Mouse (Mus musculus): ENCODE results near the gene Cd63. TPM values are rescaled to one million over a fixed set of nuclear protein-coding genes. Genes with fewer than 3 reads are reported as not detected.

Gene Cd63
- polyA plus RNA-seq (2014; fragmentation: Nextera tagmentation; extraction: Ambion mirVana): 558 and 572 TPM in 2 replicates

DNA sequence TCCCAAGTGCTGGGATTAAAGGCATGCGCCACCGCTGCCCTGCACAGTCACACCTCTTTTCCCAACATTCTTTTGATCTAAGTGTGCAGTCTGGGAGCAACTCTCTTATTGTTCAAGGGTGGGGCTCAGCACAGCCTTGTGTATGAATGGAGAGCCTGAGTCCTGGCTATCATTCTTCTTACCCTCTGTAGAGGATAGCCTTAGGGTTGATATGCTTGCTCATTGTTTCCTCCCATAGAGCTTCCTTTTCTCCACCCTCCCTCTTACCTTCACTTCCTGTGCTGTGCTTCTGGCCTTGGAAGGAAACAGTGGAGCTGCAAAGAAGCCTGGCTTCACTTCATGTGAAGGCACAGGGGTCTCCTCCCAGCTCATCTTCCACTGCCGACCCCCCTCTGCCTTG, at the start of gene Cd63:
Gene Cd63 (plus strand): TSS at position 292 of the 400 bp plus-strand sequence.
- DNase-seq (ENCODE audit: low spot score): no peak
- H3K27ac ChIP-seq (ENCODE audit: low read depth): no peak within 1 kb of the TSS
- H3K27me3 ChIP-seq (replicated peaks; ENCODE audit: control insufficient read depth, insufficient read depth, low read length): peaks cover 16% of the 10 kb centered on the region
- H3K4me1 ChIP-seq (replicated peaks; ENCODE audit: control insufficient read depth, insufficient read depth, low read length): peaks cover 4% of the 10 kb centered on the region; the same call in 1 of the 2 replicates
- 76% methylated on average over 3 of the region's 3 CpGs for WGBS
- no peaks in the 10 kb centered on the region for H3K9me3 ChIP-seq (ENCODE audit: control insufficient read depth, low read length)
- no peak within 1 kb of the TSS for H3K4me2 ChIP-seq (ENCODE audit: low read length)
- H3K4me3 ChIP-seq (ENCODE audit: low read depth, low read length): no peak within 1 kb of the TSS
- H3K36me3 ChIP-seq (ENCODE audit: control insufficient read depth, insufficient read depth, low read length): no peaks in the 10 kb centered on the region
- H3K9ac ChIP-seq (ENCODE audit: low read length): no peak within 1 kb of the TSS
- no peak for ATAC-seq (replicated peaks; ENCODE audit: low FRiP score, low TSS enrichment, low read depth)

DNA sequence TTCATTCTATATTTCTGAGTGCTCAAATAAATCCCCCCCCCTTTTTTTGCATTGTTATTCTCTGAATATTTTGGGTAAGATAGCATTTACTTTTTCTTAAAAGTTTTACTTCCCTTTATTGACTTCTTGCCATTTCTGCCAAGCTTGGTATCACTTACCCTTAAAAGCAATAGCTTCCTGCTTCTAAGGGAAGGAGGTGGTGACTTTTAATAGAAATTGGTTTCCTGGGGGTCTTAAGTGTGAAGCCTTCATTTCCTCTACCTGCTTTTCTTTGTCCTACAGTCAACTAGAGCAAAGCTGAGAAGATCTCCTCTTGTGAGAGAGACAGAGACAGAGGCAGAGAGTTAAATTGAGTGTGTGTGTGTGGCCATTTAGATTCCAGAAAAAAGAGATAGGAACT, 39.6 kb upstream of the Cd63 start:
- H3K9ac ChIP-seq (ENCODE audit: low read length): no peak overlapping the region
- no peak overlapping the region for H3K4me3 ChIP-seq (ENCODE audit: low read depth, low read length)
- no peaks in the 10 kb centered on the region for H3K27me3 ChIP-seq (replicated peaks; ENCODE audit: control insufficient read depth, insufficient read depth, low read length)
- ATAC-seq (replicated peaks; ENCODE audit: low FRiP score, low TSS enrichment, low read depth) (no peak), DNase-seq (ENCODE audit: low spot score) (no peak)
- H3K27ac ChIP-seq (ENCODE audit: low read depth): no peak overlapping the region
- no peak overlapping the region for H3K4me2 ChIP-seq (ENCODE audit: low read length)
- no peaks in the 10 kb centered on the region for H3K4me1 ChIP-seq (replicated peaks; ENCODE audit: control insufficient read depth, insufficient read depth, low read length)
- peaks cover 65% of the 10 kb centered on the region for H3K36me3 ChIP-seq (ENCODE audit: control insufficient read depth, insufficient read depth, low read length)
- no peaks in the 10 kb centered on the region for H3K9me3 ChIP-seq (ENCODE audit: control insufficient read depth, low read length)

DNA sequence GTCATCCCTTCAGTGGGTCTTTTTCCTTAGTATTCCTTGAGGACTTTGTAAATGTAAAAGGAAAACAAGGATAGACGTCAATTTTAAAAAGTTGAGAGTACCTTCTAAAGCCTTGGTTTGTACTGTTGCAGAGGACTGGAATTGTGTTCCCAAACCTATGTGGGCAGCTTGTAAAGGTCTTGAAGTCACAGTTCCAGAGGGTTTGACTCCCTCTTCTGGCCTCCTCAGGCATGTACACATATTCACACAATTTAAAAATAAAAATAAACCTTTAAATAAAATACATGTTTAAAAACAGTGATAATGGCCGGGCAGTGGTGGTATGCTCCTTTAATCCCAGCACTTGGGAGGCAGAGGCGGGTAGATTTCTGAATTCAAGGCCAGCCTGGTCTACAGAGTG, 34.7 kb upstream of the Cd63 start:
- H3K4me3 ChIP-seq (ENCODE audit: low read depth, low read length): no peak overlapping the region
- DNase-seq (ENCODE audit: low spot score) (no peak), ATAC-seq (replicated peaks; ENCODE audit: low FRiP score, low TSS enrichment, low read depth) (no peak)
- WGBS: 84% methylated on average over 3 of the region's 3 CpGs
- no peaks in the 10 kb centered on the region for H3K27me3 ChIP-seq (replicated peaks; ENCODE audit: control insufficient read depth, insufficient read depth, low read length)
- H3K36me3 ChIP-seq (ENCODE audit: control insufficient read depth, insufficient read depth, low read length): peaks cover 66% of the 10 kb centered on the region
- H3K4me2 ChIP-seq (ENCODE audit: low read length): no peak overlapping the region
- H3K27ac ChIP-seq (ENCODE audit: low read depth): no peak overlapping the region
- H3K9me3 ChIP-seq (ENCODE audit: control insufficient read depth, low read length): no peaks in the 10 kb centered on the region
- no peaks in the 10 kb centered on the region for H3K4me1 ChIP-seq (replicated peaks; ENCODE audit: control insufficient read depth, insufficient read depth, low read length)
- no peak overlapping the region for H3K9ac ChIP-seq (ENCODE audit: low read length)

DNA sequence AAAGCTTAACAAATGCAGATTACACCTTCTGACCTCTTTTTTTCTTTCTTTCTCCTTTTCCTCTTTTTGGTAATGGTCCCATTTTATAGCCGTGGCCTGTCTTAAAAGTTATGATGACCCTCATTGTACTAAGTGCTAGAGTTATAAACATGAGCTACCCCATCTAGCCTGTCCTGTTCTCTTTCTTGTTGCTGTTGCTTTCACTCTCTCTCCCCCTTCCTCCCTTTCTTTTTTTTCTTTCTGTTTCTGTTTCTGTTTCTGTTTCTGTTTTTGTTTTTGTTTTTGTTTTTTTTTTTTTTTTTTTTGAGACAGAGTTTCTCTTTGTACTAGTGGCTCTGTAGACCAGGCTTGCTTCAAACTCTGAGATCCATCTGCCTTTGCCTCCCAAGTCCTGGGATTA, 34.3 kb upstream of the Cd63 start:
- WGBS: 87% methylated on average over 1 of the region's 1 CpGs
- ATAC-seq (replicated peaks; ENCODE audit: low FRiP score, low TSS enrichment, low read depth): no peak
- DNase-seq (ENCODE audit: low spot score): no peak
- Histone ChIP-seq H3K9ac (ENCODE audit: low read length) (no peak overlapping the region), H3K4me1 (replicated peaks; ENCODE audit: control insufficient read depth, insufficient read depth, low read length) (no peaks in the 10 kb centered on the region), H3K4me2 (ENCODE audit: low read length) (no peak overlapping the region), H3K27me3 (replicated peaks; ENCODE audit: control insufficient read depth, insufficient read depth, low read length) (no peaks in the 10 kb centered on the region), H3K4me3 (ENCODE audit: low read depth, low read length) (no peak overlapping the region), H3K9me3 (ENCODE audit: control insufficient read depth, low read length) (no peaks in the 10 kb centered on the region), H3K27ac (ENCODE audit: low read depth) (no peak overlapping the region), H3K36me3 (ENCODE audit: control insufficient read depth, insufficient read depth, low read length) (peaks cover 66% of the 10 kb centered on the region)

DNA sequence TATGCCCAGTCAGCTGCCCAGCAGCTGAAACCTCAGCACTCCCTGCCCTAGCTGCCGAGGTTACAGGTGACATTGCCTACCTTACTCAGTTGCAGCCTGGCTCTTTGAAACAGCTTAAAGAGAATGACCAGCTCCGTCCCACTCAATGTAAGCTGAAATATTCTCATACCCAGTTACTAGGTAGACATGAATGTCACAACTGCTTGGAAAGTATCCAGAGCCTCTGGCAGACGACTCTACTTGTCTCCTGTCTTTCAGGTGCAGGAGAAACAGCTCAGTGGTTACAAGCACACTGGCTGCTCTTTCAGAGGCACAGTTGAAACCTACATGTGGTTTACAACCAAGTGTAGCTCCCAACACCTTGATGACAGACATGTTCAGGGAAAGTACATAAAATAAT, 30.4 kb upstream of the Cd63 start:
- no peak overlapping the region for H3K27ac ChIP-seq (ENCODE audit: low read depth)
- DNase-seq (ENCODE audit: low spot score) (no peak), ATAC-seq (replicated peaks; ENCODE audit: low FRiP score, low TSS enrichment, low read depth) (no peak)
- no peak overlapping the region for H3K9ac ChIP-seq (ENCODE audit: low read length)
- H3K4me1 ChIP-seq (replicated peaks; ENCODE audit: control insufficient read depth, insufficient read depth, low read length): no peaks in the 10 kb centered on the region
- H3K9me3 ChIP-seq (ENCODE audit: control insufficient read depth, low read length): no peaks in the 10 kb centered on the region
- H3K27me3 ChIP-seq (replicated peaks; ENCODE audit: control insufficient read depth, insufficient read depth, low read length): no peaks in the 10 kb centered on the region
- H3K4me2 ChIP-seq (ENCODE audit: low read length): no peak overlapping the region
- H3K36me3 ChIP-seq (ENCODE audit: control insufficient read depth, insufficient read depth, low read length): peaks cover 77% of the 10 kb centered on the region
- WGBS: 88% methylated on average over 3 of the region's 3 CpGs
- H3K4me3 ChIP-seq (ENCODE audit: low read depth, low read length): no peak overlapping the region

DNA sequence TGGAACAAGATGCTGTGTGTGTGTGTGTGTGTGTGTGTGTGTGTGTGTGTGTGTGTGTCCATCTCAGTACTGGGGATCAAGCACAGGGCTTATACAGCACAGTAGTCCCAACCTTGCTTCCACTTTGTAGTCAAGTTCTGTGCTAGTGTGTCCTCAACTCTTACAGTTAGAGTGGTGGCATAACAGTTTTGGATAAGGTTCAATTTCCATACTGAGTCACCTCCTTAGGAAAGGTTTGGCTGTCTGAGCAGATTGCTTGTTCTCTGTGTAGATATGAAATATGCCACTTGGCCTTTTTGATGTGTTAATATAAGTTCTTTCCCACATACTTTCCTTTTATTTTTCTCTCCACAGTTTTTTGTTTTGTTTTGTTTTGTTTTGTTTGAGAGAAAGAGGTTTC, 22.5 kb upstream of the Cd63 start:
- Histone ChIP-seq H3K4me3 (ENCODE audit: low read depth, low read length) (no peak overlapping the region), H3K27ac (ENCODE audit: low read depth) (no peak overlapping the region), H3K9ac (ENCODE audit: low read length) (no peak overlapping the region), H3K9me3 (ENCODE audit: control insufficient read depth, low read length) (no peaks in the 10 kb centered on the region), H3K36me3 (ENCODE audit: control insufficient read depth, insufficient read depth, low read length) (peaks cover 47% of the 10 kb centered on the region), H3K4me2 (ENCODE audit: low read length) (no peak overlapping the region), H3K27me3 (replicated peaks; ENCODE audit: control insufficient read depth, insufficient read depth, low read length) (no peaks in the 10 kb centered on the region), H3K4me1 (replicated peaks; ENCODE audit: control insufficient read depth, insufficient read depth, low read length) (no peaks in the 10 kb centered on the region)
- no peak; the same call in 1 of the 2 replicates for ATAC-seq (replicated peaks; ENCODE audit: low FRiP score, low TSS enrichment, low read depth)
- no peak for DNase-seq (ENCODE audit: low spot score)

DNA sequence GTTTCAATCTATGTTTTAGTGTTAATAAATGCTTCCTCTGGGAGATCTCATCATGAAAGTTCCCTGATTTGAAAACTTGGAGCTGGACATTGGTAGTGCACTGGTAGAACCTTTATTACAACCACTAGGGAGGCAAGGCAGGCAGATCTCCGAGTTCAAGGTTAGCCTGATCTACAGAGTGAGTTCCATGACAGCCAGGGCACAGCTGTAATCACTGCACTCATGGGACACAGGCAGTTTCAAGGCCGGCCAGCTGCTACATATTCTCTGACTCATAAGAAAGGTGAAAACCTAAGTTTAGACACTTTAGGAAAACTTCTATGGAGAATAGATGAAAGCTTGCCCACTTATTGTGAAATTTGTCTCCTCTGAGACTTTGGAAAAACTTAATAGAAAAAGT, 22.0 kb upstream of the Cd63 start:
- Histone ChIP-seq H3K27me3 (replicated peaks; ENCODE audit: control insufficient read depth, insufficient read depth, low read length) (no peaks in the 10 kb centered on the region), H3K4me3 (ENCODE audit: low read depth, low read length) (no peak overlapping the region), H3K27ac (ENCODE audit: low read depth) (no peak overlapping the region), H3K9ac (ENCODE audit: low read length) (no peak overlapping the region), H3K4me2 (ENCODE audit: low read length) (no peak overlapping the region), H3K36me3 (ENCODE audit: control insufficient read depth, insufficient read depth, low read length) (peaks cover 41% of the 10 kb centered on the region), H3K4me1 (replicated peaks; ENCODE audit: control insufficient read depth, insufficient read depth, low read length) (no peaks in the 10 kb centered on the region), H3K9me3 (ENCODE audit: control insufficient read depth, low read length) (no peaks in the 10 kb centered on the region)
- no peak for ATAC-seq (replicated peaks; ENCODE audit: low FRiP score, low TSS enrichment, low read depth)
- DNase-seq (ENCODE audit: low spot score): no peak
- 90% methylated on average over 2 of the region's 2 CpGs for WGBS

DNA sequence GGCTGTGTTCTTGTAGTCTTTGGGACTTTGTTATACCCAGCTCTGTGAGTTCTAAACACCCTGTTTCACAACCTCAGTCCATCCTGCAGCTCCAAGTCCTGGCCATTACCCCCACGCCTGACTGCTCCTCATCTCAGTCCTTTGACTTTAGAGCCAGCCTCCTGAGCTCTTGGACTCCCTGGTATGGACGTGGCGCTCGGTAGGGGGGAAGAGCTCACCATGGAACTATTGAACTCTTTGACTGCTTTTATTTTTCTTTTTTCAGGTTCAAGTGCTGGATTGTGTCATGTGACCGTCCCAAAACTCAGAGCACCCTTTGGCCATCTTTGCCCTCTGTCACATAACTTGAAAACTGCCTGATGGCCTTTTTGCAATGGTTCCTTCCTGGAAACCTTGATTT, 18.7 kb upstream of the Cd63 start:
- no peaks in the 10 kb centered on the region for H3K4me1 ChIP-seq (replicated peaks; ENCODE audit: control insufficient read depth, insufficient read depth, low read length)
- no peaks in the 10 kb centered on the region for H3K9me3 ChIP-seq (ENCODE audit: control insufficient read depth, low read length)
- ATAC-seq (replicated peaks; ENCODE audit: low FRiP score, low TSS enrichment, low read depth): no peak
- DNase-seq (ENCODE audit: low spot score): no peak
- H3K27me3 ChIP-seq (replicated peaks; ENCODE audit: control insufficient read depth, insufficient read depth, low read length): no peaks in the 10 kb centered on the region
- H3K9ac ChIP-seq (ENCODE audit: low read length): no peak overlapping the region
- H3K4me3 ChIP-seq (ENCODE audit: low read depth, low read length): no peak overlapping the region
- 91% methylated on average over 5 of the region's 5 CpGs for WGBS
- no peak overlapping the region for H3K4me2 ChIP-seq (ENCODE audit: low read length)
- peaks cover 44% of the 10 kb centered on the region for H3K36me3 ChIP-seq (ENCODE audit: control insufficient read depth, insufficient read depth, low read length)
- no peak overlapping the region for H3K27ac ChIP-seq (ENCODE audit: low read depth)

DNA sequence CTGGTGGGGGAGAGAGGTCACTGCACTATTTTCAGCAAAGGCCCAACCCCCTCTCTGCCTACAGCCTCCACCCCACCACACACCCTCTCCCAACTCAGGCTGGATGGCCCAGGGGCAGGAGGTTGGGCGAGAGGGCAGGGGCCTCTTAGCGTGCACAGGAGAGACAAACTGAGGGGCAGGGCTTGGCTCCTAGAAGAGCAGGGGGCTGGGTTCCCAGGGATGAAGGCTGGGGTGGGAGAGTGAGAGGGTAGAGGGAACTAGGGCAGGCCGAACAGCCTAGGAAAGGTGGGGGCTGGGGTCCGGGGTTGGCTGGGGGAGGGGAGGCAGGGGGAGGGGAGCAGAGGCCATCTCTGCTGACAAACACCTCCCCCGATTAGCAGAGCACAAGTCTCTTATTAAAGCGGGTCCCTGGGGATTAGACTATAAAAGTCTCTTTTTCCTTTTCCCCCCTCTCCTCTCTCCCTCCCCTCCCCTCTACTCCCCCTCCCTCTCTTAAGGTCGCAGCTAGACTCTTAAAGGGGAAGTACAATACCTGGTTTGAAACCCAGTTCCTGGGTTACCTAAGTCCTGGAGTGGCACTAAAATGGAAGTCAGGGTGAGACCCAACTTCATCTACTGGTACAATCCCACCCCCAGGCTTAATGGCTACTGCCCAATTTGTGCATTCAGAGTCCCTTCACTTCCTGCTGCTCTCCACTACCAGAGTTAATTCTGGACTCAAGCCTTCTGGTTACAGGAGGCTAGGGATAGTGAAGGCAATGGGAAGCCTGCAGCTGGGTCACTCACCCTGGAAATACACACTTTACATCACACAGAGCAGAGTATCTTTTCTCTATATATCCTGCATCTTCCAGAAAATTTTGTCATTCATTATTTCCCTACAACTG, 11.6 kb upstream of the Cd63 start:
- H3K27ac ChIP-seq (ENCODE audit: low read depth): peak overlapping the region; percentile 38; the same call in 1 of the 2 replicates

More for the DNA sequence above, 11.6 kb upstream of the Cd63 start:
- WGBS: 1% methylated on average over 6 of the region's 7 CpGs
- peaks cover 40% of the 10 kb centered on the region for H3K36me3 ChIP-seq (ENCODE audit: control insufficient read depth, insufficient read depth, low read length)
- peak overlapping the region; percentile 71 for H3K4me3 ChIP-seq (ENCODE audit: low read depth, low read length)
- peak overlapping the region; percentile 86 for H3K4me2 ChIP-seq (ENCODE audit: low read length)
- DNase-seq (ENCODE audit: low spot score): peak; percentile 62
- H3K9me3 ChIP-seq (ENCODE audit: control insufficient read depth, low read length): no peaks in the 10 kb centered on the region
- 0 out of 2 replicates have a peak, but pooled peaks cover under 1% of the 10 kb centered on the region for H3K27me3 ChIP-seq (replicated peaks; ENCODE audit: control insufficient read depth, insufficient read depth, low read length)
- H3K4me1 ChIP-seq (replicated peaks; ENCODE audit: control insufficient read depth, insufficient read depth, low read length): peaks cover 22% of the 10 kb centered on the region
- ATAC-seq (replicated peaks; ENCODE audit: low FRiP score, low TSS enrichment, low read depth): peak; percentile 35
- peak overlapping the region; percentile 6; the same call in 1 of the 2 replicates for H3K9ac ChIP-seq (ENCODE audit: low read length)

Measured in intestine, embryonic 14.5 days (tissue).